Mouse (Mus musculus): Measurements from ENCODE around the gene 4930564D02Rik. TPM values are rescaled to one million over a fixed set of nuclear protein-coding genes. Genes with fewer than 3 reads are reported as not detected.

4930564D02Rik gene
- polyA plus RNA-seq, 2 experiments = not detected

DNA sequence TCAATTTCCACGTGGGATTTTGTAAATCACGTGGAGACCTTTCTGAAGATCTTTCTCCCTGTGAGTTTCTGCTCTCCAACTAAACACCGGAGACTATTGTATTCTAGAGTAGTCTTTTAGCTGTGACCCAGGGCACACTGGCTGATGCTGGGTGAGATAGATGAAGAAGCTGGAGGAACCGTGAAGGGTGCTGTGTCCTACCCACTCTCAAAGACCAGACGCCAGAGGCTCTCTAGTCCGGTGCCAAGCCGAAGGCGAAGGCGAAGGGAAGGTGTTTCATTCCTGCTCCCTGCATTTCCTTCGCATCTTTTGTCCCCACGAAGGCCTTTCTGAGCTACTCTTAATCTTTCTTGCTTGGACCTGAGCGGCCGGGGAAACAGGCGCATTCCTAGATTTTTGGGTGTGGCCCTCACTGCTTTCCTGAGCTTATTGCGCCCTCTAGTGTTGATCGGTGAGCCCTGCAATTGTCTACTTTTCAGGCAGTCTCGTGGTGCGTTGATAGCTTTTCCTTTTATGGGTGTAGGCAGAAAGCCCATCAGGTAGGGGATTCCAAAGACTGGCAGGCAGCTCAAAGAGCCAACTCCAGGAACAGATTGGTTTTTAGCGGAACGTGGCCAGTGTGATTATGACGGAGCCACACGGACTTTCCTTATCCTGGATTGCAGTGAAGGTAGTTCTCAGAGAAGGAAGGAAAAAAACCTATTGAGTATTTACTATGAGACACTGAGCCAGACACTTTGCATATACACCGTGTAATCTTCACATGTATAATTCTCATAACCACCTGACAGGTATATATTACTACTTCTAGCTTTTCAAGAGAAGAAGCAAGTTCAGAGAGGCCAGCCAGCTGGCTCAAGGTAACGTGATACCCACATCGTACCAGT, 7.8 kb upstream of the 4930564D02Rik start:
- Histone ChIP-seq H3K27me3 (ENCODE audit: control insufficient read depth, insufficient read depth, low read length) (0 out of 2 replicates have a peak, but pooled peaks cover 4% of the 10 kb centered on the region), H3K4me1 (replicated peaks; ENCODE audit: control insufficient read depth in 2 of 2, insufficient read depth in 2 of 2, low read length in 1 of 2) (no peaks in the 10 kb centered on the region), H3K4me2 (ENCODE audit: low read depth) (peak overlapping the region; percentile 34; the same call in 1 of the 2 replicates), H3K27ac (no peak overlapping the region), H3K9ac (replicated peaks) (no peak overlapping the region), H3K9me3 (ENCODE audit: control insufficient read depth, low read length) (no peaks in the 10 kb centered on the region), H3K4me3 (ENCODE audit: insufficient read depth in 1 of 2, low read depth in 2 of 2, low read length in 2 of 2) (no peak overlapping the region), H3K36me3 (replicated peaks; ENCODE audit: control insufficient read depth, insufficient read depth, low read depth) (no peaks in the 10 kb centered on the region)
- TF ChIP-seq CTCF (IDR thresholded peaks at IDR 0.05; ENCODE audit: low read depth) (peak; percentile 90), EP300 (IDR thresholded peaks at IDR 0.05; ENCODE audit: low read depth) (no peak)
- ATAC-seq (ENCODE audit: insufficient read depth) (no peak), DNase-seq (ENCODE audit: low read depth in 3 of 3, low spot score in 3 of 3) (peak; percentile 28 to 49 (median 36))
- WGBS (ENCODE audit: insufficient replicate concordance) = 19% methylated on average over 25 of the region's 25 CpGs

DNA sequence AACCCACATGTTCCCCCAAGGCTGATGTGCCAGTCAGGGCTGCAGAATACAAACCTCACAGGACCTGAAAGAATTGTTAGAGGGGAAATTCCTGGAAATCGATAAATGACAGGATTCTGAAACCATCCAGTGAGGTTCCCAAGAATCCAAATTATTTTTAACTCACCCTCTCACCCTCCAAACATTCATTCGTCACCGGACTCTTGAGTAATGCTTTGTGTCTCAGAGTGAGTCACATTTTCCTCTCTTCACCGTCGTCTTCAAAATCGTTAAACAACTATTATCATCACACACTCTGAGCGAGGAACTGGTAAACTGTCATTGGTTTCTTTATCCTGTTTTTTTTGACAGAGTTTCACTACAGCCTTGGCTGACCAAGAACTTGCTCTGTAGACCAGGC, 6.7 kb upstream of the 4930564D02Rik start:
- Histone ChIP-seq H3K36me3 (replicated peaks; ENCODE audit: control insufficient read depth, insufficient read depth, low read depth) (no peaks in the 10 kb centered on the region), H3K9me3 (ENCODE audit: control insufficient read depth, low read length) (no peaks in the 10 kb centered on the region), H3K4me2 (ENCODE audit: low read depth) (no peak overlapping the region), H3K9ac (replicated peaks) (no peak overlapping the region), H3K27me3 (ENCODE audit: control insufficient read depth, insufficient read depth, low read length) (0 out of 2 replicates have a peak, but pooled peaks cover under 1% of the 10 kb centered on the region), H3K4me3 (ENCODE audit: insufficient read depth in 1 of 2, low read depth in 2 of 2, low read length in 2 of 2) (no peak overlapping the region), H3K27ac (no peak overlapping the region), H3K4me1 (replicated peaks; ENCODE audit: control insufficient read depth in 2 of 2, insufficient read depth in 2 of 2, low read length in 1 of 2) (no peaks in the 10 kb centered on the region)
- TF ChIP-seq EP300 (IDR thresholded peaks at IDR 0.05; ENCODE audit: low read depth) (no peak), CTCF (IDR thresholded peaks at IDR 0.05; ENCODE audit: low read depth) (no peak)
- DNase-seq (ENCODE audit: low read depth in 3 of 3, low spot score in 3 of 3) = no peak
- no peak for ATAC-seq (ENCODE audit: insufficient read depth)
- 37% methylated on average over 7 of the region's 7 CpGs for WGBS (ENCODE audit: insufficient replicate concordance)

DNA sequence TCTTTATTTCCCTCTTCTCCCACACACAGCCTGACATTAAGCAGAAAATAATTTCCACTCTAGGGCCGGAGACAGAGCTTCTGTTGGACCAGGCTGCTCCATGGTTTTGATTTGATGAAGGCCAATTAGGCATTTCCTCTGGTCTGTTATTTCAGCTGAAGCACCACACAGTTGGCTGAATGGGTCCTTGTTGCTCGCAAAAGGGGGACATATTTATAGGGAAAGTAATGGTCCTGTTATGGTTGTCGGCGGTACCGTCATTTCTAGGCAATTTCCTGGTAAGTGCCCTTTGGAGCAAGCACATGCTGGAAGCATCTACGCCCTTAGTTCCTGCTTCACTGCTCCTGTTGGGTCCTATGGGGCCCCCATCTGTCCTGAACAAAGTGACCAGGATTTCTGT, 5.7 kb upstream of the 4930564D02Rik start:
- 39% methylated on average over 6 of the region's 6 CpGs for WGBS (ENCODE audit: insufficient replicate concordance)
- Histone ChIP-seq H3K9ac (replicated peaks) (no peak overlapping the region), H3K27me3 (ENCODE audit: control insufficient read depth, insufficient read depth, low read length) (no peaks in the 10 kb centered on the region), H3K4me1 (replicated peaks; ENCODE audit: control insufficient read depth in 2 of 2, insufficient read depth in 2 of 2, low read length in 1 of 2) (no peaks in the 10 kb centered on the region), H3K4me2 (ENCODE audit: low read depth) (no peak overlapping the region), H3K36me3 (replicated peaks; ENCODE audit: control insufficient read depth, insufficient read depth, low read depth) (no peaks in the 10 kb centered on the region), H3K4me3 (ENCODE audit: insufficient read depth in 1 of 2, low read depth in 2 of 2, low read length in 2 of 2) (no peak overlapping the region), H3K9me3 (ENCODE audit: control insufficient read depth, low read length) (no peaks in the 10 kb centered on the region), H3K27ac (no peak overlapping the region)
- ATAC-seq (ENCODE audit: insufficient read depth) (no peak), DNase-seq (ENCODE audit: low read depth in 3 of 3, low spot score in 3 of 3) (no peak)
- no peak for TF ChIP-seq EP300 (IDR thresholded peaks at IDR 0.05; ENCODE audit: low read depth)
- TF ChIP-seq CTCF (IDR thresholded peaks at IDR 0.05; ENCODE audit: low read depth) = no peak

DNA sequence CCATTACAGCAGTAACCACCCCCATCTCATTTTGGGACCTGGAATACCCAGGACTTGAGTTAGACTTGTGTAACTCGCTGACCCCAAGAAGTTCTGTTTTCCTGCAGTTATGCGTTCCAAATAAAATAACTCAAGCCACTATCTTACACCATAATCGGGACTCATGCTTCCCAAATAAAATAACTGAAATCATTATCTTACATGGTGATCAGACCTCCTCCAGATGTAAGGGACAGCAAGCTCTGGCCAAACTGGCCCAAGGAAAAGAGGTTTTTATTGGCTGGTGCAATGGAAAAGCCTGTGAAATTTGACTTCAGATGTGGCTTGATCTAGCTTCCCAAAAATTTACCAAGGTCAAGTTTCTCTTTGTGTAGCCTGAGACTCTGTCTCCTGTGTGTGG, 5.1 kb upstream of the 4930564D02Rik start:
- no peak for DNase-seq (ENCODE audit: low read depth in 3 of 3, low spot score in 3 of 3)
- TF ChIP-seq CTCF (IDR thresholded peaks at IDR 0.05; ENCODE audit: low read depth) (no peak), EP300 (IDR thresholded peaks at IDR 0.05; ENCODE audit: low read depth) (no peak)
- no peak overlapping the region for H3K4me3 ChIP-seq (ENCODE audit: insufficient read depth in 1 of 2, low read depth in 2 of 2, low read length in 2 of 2)
- H3K27ac ChIP-seq = no peak overlapping the region
- H3K36me3 ChIP-seq (replicated peaks; ENCODE audit: control insufficient read depth, insufficient read depth, low read depth) = no peaks in the 10 kb centered on the region
- no peaks in the 10 kb centered on the region for H3K9me3 ChIP-seq (ENCODE audit: control insufficient read depth, low read length)
- ATAC-seq (ENCODE audit: insufficient read depth) = no peak
- no peaks in the 10 kb centered on the region for H3K4me1 ChIP-seq (replicated peaks; ENCODE audit: control insufficient read depth in 2 of 2, insufficient read depth in 2 of 2, low read length in 1 of 2)
- WGBS (ENCODE audit: insufficient replicate concordance) = 55% methylated on average over 3 of the region's 3 CpGs
- H3K4me2 ChIP-seq (ENCODE audit: low read depth) = no peak overlapping the region
- no peak overlapping the region for H3K9ac ChIP-seq (replicated peaks)
- no peaks in the 10 kb centered on the region for H3K27me3 ChIP-seq (ENCODE audit: control insufficient read depth, insufficient read depth, low read length)

DNA sequence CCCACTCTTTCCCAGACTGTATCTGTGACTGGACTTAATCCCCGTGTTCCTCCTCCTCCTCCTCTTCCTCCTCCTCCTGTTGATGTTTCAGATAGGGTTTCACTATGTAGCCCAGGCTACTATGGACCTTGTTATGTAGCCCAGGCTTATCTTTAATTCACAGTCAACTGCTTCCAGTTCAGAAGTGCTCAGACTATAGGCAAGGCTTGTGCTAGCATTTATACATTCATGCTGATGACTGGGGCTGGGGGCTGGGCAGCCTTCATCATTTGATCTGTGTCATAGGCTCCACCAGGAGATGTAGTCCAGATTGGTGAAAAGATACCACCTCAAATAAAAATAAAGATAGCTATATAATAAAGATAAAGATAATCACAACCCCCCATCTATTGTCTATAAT, 4.7 kb upstream of the 4930564D02Rik start:
- 21% methylated on average over 1 of the region's 1 CpGs for WGBS (ENCODE audit: insufficient replicate concordance)
- DNase-seq (ENCODE audit: low read depth in 3 of 3, low spot score in 3 of 3) = no peak
- H3K36me3 ChIP-seq (replicated peaks; ENCODE audit: control insufficient read depth, insufficient read depth, low read depth) = no peaks in the 10 kb centered on the region
- no peak overlapping the region for H3K4me2 ChIP-seq (ENCODE audit: low read depth)
- H3K4me3 ChIP-seq (ENCODE audit: insufficient read depth in 1 of 2, low read depth in 2 of 2, low read length in 2 of 2) = no peak overlapping the region
- no peaks in the 10 kb centered on the region for H3K27me3 ChIP-seq (ENCODE audit: control insufficient read depth, insufficient read depth, low read length)
- H3K27ac ChIP-seq = no peak overlapping the region
- H3K9ac ChIP-seq (replicated peaks) = no peak overlapping the region
- TF ChIP-seq CTCF (IDR thresholded peaks at IDR 0.05; ENCODE audit: low read depth) (no peak), EP300 (IDR thresholded peaks at IDR 0.05; ENCODE audit: low read depth) (no peak)
- H3K4me1 ChIP-seq (replicated peaks; ENCODE audit: control insufficient read depth in 2 of 2, insufficient read depth in 2 of 2, low read length in 1 of 2) = no peaks in the 10 kb centered on the region
- no peaks in the 10 kb centered on the region for H3K9me3 ChIP-seq (ENCODE audit: control insufficient read depth, low read length)
- no peak for ATAC-seq (ENCODE audit: insufficient read depth)

Measured in liver, embryonic 14.5 days (tissue).